Mouse (Mus musculus) brain, embryonic 14.5 days (tissue): ENCODE data around the gene Afdn. TPM values are rescaled to one million over a fixed set of nuclear protein-coding genes. Genes with fewer than 3 reads are reported as not detected.
A peak's percentile ranks its signal among the peaks of the same experiment; 100 is the strongest.

Source experiments
- DNase-seq: peaks from one replicate; pipeline ENCODE4 v3.0.0-alpha.2; 2011; ENCODE audit warnings: low read depth
- CTCF ChIP-seq: fragments of 200-500 bp; IDR thresholded peaks from 2 replicates; pipeline ENCODE4 v1.5.1; 2012; ENCODE audit warnings: inconsistent platforms, mild to moderate bottlenecking, moderate library complexity, borderline replicate concordance; ENCODE audit not compliant: insufficient read depth, insufficient read length; ENCODE audit errors: extremely low read depth
- POLR2A ChIP-seq: fragments of 200-500 bp; IDR thresholded peaks from 2 replicates; pipeline ENCODE4 v1.6.1; 2012; ENCODE audit warnings: mild to moderate bottlenecking, inconsistent platforms, borderline replicate concordance; ENCODE audit not compliant: poor library complexity, insufficient read depth, insufficient read length, severe bottlenecking; ENCODE audit errors: extremely low read depth
- polyA plus RNA-seq: library from polyadenylated mRNA; depleted of rRNA; stranded (reverse); fragments of >200 nt; gene quantifications from 2 replicates; pipeline ENCODE4 v1.2.3, GENCODE M21; 2012; rRNA removed

The Afdn gene
- 103 and 138 TPM in 2 replicates for polyA plus RNA-seq

DNA sequence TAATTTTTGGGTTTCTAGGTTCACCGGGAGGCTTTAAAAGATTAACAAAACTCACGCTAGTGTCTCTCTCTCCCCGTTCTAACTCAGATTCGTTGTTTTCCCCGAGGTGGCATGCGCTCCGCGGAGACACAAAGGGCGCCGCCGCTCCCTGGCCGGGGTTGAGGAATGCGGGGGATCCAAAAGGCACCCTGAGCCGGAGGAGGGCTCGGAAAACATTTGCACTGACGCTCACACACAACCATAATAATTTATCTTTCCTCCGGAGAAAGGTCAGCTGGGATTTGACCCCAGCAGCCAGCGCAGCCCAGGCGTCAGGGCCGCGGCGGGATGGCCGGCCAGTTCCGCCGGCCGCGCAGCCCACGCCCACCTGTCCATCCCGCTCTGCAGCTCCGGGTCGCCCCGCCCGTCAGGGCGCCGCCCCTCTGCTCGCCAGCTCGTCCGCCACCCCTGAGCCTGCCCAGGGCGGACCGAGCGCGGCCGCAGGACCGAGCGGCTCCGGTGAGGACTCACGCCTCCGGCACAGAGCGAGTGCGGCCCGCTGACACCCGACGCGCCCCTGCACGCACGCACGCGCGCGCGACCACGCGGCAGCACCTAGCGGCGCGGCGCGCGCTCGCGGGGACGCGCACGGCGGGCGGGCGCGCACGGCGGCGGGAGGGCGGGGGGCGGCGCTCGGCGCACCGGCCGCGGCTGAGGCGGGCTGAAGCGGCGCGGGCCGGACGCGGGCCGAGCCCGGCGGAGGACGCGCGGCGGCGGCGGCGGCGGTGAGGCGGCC, at the start of gene Afdn:
Gene Afdn (plus strand): TSS at position 687 of the 775 bp plus-strand sequence.
- peak; percentile 95 for DNase-seq
- peak; percentile 99 for TF ChIP-seq POLR2A
- TF ChIP-seq CTCF: no peak

DNA sequence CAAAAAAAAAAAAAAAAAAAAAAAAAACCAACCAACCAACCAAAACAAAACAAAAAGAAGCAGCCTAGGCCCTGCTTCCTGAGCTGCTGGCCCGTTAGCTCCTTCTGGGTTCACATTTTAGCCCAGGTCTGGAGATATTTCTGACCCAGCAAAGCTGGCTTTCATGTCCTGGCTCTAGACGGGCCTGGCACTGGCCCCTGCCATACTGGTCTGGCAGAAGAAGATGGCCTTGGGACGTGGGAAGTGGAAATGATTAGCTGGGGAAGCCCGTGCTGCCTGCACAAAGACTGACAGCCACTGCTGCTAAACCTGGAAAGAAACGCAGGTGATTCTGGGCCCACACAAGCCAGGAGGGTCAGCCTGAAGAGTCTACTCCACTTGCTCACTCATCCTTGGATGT, 49.2 kb upstream of the Afdn start:
- no peak for DNase-seq
- TF ChIP-seq POLR2A: no peak
- no peak for TF ChIP-seq CTCF

DNA sequence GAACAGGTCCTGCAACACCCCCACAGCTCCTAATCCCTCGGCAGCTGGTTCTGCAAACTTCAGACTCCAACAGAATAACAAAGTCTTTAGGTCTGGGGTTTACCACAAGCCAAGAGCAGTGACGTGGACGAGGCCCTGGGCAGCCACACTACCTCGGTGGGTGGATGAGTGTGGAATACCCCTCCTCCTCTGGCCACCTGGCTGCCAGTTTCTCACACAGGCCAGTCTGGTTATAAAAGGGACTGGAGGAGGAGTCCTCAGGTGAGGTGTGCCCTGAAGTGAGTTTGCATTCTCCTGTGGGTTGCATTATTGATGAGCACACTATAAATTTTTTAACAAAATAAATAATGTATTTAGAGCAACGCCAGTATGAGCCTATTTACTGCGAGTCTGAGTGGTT, 48.2 kb upstream of the Afdn start:
- TF ChIP-seq POLR2A (no peak), CTCF (no peak)
- no peak for DNase-seq

GRCm38 (mm10) chr17:13712518-13712917, 47.8 kb upstream of the Afdn start:
- no peak for DNase-seq
- TF ChIP-seq CTCF: no peak
- TF ChIP-seq POLR2A: no peak

GRCm38 (mm10) chr17:13714128-13714527, 46.2 kb upstream of the Afdn start:
- no peak for DNase-seq
- TF ChIP-seq CTCF: no peak
- no peak for TF ChIP-seq POLR2A

GRCm38 (mm10) chr17:13714654-13715053, 45.7 kb upstream of the Afdn start:
- no peak for TF ChIP-seq CTCF
- no peak for TF ChIP-seq POLR2A
- no peak for DNase-seq

DNA sequence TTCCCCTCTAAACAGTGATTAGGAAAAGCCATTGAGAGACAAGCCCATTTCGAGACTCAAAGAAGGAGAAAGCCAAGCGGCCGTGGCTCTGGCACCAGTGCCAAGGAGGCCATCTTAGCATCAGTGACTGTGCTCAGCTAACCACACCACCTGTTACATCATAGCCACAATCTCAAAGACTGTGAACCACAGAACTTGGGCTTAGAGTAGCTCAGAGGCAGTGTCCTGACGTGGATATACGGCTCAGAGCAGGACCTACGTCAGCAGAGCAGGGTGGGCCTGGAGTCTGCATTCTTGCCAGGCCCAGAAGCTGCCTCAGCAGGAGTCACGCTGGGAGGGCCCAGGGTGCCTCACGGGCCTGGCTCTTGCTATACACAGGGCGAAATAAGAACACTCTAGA, 44.8 kb upstream of the Afdn start:
- TF ChIP-seq POLR2A (no peak), CTCF (no peak)
- no peak for DNase-seq

- DNase-seq: no peak
- TF ChIP-seq CTCF (no peak), POLR2A (no peak)
Measured at GRCm38 (mm10) chr17:13716336-13716735, 44.0 kb upstream of the Afdn start.

- no peak for DNase-seq
- TF ChIP-seq POLR2A (no peak), CTCF (no peak)
Measured at GRCm38 (mm10) chr17:13717428-13717827, 42.9 kb upstream of the Afdn start.

GRCm38 (mm10) chr17:13720187-13720586, 40.2 kb upstream of the Afdn start:
- TF ChIP-seq CTCF (no peak), POLR2A (no peak)
- DNase-seq: no peak

DNA sequence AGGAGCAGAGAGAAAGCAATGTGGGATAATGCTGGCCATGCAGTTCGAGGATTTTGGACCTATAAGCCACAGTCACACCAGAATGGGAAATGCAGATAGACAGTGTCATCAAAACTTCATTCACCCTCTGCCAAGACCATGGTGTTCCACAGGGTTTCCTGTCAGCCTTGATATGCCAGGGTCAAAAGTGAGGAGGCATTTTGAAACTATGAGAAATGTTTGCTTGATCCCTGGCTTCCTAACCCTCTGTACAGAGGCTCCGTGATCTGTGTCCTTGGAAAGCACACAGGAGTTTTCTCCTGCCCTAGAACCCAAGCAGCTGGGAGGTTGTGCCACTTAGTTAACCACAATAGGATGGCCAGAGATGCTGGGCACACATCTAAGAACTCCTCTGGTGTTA, 39.0 kb upstream of the Afdn start:
- DNase-seq: no peak

DNA sequence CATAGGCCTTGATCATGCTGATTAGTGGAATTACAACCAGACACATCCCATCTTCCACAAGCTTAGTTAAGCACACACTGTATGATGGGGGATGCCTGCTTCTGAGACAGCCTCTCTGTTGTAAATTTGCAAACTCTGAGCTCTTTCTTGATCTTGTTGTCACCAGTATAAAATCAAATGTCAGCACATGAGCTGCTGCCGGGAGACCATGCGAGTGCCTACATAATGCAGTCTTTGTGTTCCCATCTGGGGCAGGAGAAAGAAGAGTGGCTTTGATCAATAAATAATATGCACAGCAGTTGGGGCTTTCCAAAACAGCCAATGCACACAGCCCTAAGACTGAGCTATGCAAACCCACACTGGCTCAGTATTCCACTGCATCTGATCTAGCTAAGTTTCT, 37.9 kb upstream of the Afdn start:
- TF ChIP-seq CTCF (no peak), POLR2A (no peak)
- peak; percentile 82 for DNase-seq

More for the DNA sequence above, 39.0 kb upstream of the Afdn start:
- no peak for TF ChIP-seq POLR2A
- TF ChIP-seq CTCF: no peak
